Mouse (Mus musculus): Measurements from ENCODE around the gene Muc13. TPM values are rescaled to one million over a fixed set of nuclear protein-coding genes. Genes with fewer than 3 reads are reported as not detected.

Gene Muc13
- polyA plus RNA-seq, 1 experiment from 2014 or later = 10.6 TPM

- Histone ChIP-seq H3K4me1 (replicated peaks; ENCODE audit: control insufficient read depth, insufficient read depth) (no peaks in the 10 kb centered on the region), H3K4me3 (ENCODE audit: low read depth, low read length) (no peak overlapping the region), H3K27me3 (ENCODE audit: control insufficient read depth, insufficient read depth, low read length) (no peaks in the 10 kb centered on the region), H3K27ac (replicated peaks) (no peak overlapping the region), H3K36me3 (ENCODE audit: control insufficient read depth, insufficient read depth, low read length) (no peaks in the 10 kb centered on the region), H3K4me2 (replicated peaks; ENCODE audit: low read depth) (no peak overlapping the region), H3K9me3 (ENCODE audit: control insufficient read depth, low read length) (no peaks in the 10 kb centered on the region), H3K9ac (ENCODE audit: low read length) (no peak overlapping the region)
- ATAC-seq (ENCODE audit: low FRiP score, low TSS enrichment) (no peak), DNase-seq (ENCODE audit: low spot score) (peak; percentile 45)
- TF ChIP-seq CTCF (IDR thresholded peaks at IDR 0.05; ENCODE audit: low read depth) (peak; percentile 63), EP300 (optimal IDR thresholded peaks at IDR 0.05) (no peak)
- WGBS = 52% methylated on average over 14 of the region's 14 CpGs
Measured at GRCm38 (mm10) chr16:33859988-33860700, 66.3 kb downstream of the Muc13 start.

- no peak for ATAC-seq (ENCODE audit: low FRiP score, low TSS enrichment)
- Histone ChIP-seq H3K4me3 (ENCODE audit: low read depth, low read length) (no peak overlapping the region), H3K4me1 (replicated peaks; ENCODE audit: control insufficient read depth, insufficient read depth) (no peaks in the 10 kb centered on the region), H3K27me3 (ENCODE audit: control insufficient read depth, insufficient read depth, low read length) (no peaks in the 10 kb centered on the region), H3K9ac (ENCODE audit: low read length) (no peak overlapping the region), H3K27ac (replicated peaks) (no peak overlapping the region), H3K4me2 (replicated peaks; ENCODE audit: low read depth) (no peak overlapping the region), H3K36me3 (ENCODE audit: control insufficient read depth, insufficient read depth, low read length) (no peaks in the 10 kb centered on the region), H3K9me3 (ENCODE audit: control insufficient read depth, low read length) (no peaks in the 10 kb centered on the region)
- 72% methylated on average over 4 of the region's 4 CpGs for WGBS
- no peak for TF ChIP-seq CTCF (IDR thresholded peaks at IDR 0.05; ENCODE audit: low read depth)
- no peak for TF ChIP-seq EP300 (optimal IDR thresholded peaks at IDR 0.05)
- DNase-seq (ENCODE audit: low spot score) = no peak
Measured at GRCm38 (mm10) chr16:33862406-33862805, 68.6 kb downstream of the Muc13 start.

- Histone ChIP-seq H3K9me3 (ENCODE audit: control insufficient read depth, low read length) (no peaks in the 10 kb centered on the region), H3K27ac (replicated peaks) (no peak overlapping the region), H3K4me2 (replicated peaks; ENCODE audit: low read depth) (no peak overlapping the region), H3K36me3 (ENCODE audit: control insufficient read depth, insufficient read depth, low read length) (no peaks in the 10 kb centered on the region), H3K4me1 (replicated peaks; ENCODE audit: control insufficient read depth, insufficient read depth) (no peaks in the 10 kb centered on the region), H3K27me3 (ENCODE audit: control insufficient read depth, insufficient read depth, low read length) (no peaks in the 10 kb centered on the region), H3K9ac (ENCODE audit: low read length) (no peak overlapping the region), H3K4me3 (ENCODE audit: low read depth, low read length) (no peak overlapping the region)
- ATAC-seq (ENCODE audit: low FRiP score, low TSS enrichment) (no peak), DNase-seq (ENCODE audit: low spot score) (no peak)
- no peak for TF ChIP-seq EP300 (optimal IDR thresholded peaks at IDR 0.05)
- TF ChIP-seq CTCF (IDR thresholded peaks at IDR 0.05; ENCODE audit: low read depth) = no peak
- WGBS = 80% methylated on average over 5 of the region's 5 CpGs
Measured at GRCm38 (mm10) chr16:33863208-33863751, 69.4 kb downstream of the Muc13 start.

Other genes starting within 250 kb of the Muc13 start
- gene Heg1, start 109.7 kb upstream of the Muc13 start, polyA plus RNA-seq (2015; fragmentation: Nextera tagmentation; extraction: Ambion mirVana) = 8.5 and 9.1 TPM in 2 replicates
- 26.0 and 29.9 TPM in 2 replicates for gene Itgb5, start 35.6 kb downstream of the Muc13 start, polyA plus RNA-seq (2015; fragmentation: Nextera tagmentation; extraction: Ambion mirVana)
- gene Umps, start 173.0 kb downstream of the Muc13 start, polyA plus RNA-seq (2015; fragmentation: Nextera tagmentation; extraction: Ambion mirVana) = 24.0 and 26.4 TPM in 2 replicates